Mouse (Mus musculus): ENCODE measurements around the gene Map2k5. TPM values are rescaled to one million over a fixed set of nuclear protein-coding genes. Genes with fewer than 3 reads are reported as not detected.

Map2k5 gene
- polyA plus RNA-seq, 1 experiment = 25.3 TPM

GRCm38 (mm10) chr9:63246568-63247169 lies 131.0 kb downstream of the Map2k5 start:
- TF ChIP-seq POLR2A (IDR thresholded peaks at IDR 0.05; ENCODE audit: borderline replicate concordance, low read depth, low read length) = no peak
- no peak for TF ChIP-seq CTCF (IDR thresholded peaks at IDR 0.05; ENCODE audit: low read depth, low read length)

GRCm38 (mm10) chr9:63241961-63242360 lies 135.7 kb downstream of the Map2k5 start:
- TF ChIP-seq CTCF (IDR thresholded peaks at IDR 0.05; ENCODE audit: low read depth, low read length) (no peak), POLR2A (IDR thresholded peaks at IDR 0.05; ENCODE audit: borderline replicate concordance, low read depth, low read length) (no peak)
- Histone ChIP-seq H3K4me3 (ENCODE audit: insufficient read depth, low read length) (no peak overlapping the region), H3K4me1 (ENCODE audit: control insufficient read depth, insufficient read depth, low read length) (peaks cover 5% of the 10 kb centered on the region; the same call in 1 of the 2 replicates), H3K27ac (ENCODE audit: insufficient read depth, low read depth, low read length) (no peak overlapping the region)

More at GRCm38 (mm10) chr9:63246568-63247169, 131.0 kb downstream of the Map2k5 start:
- H3K4me1 ChIP-seq (ENCODE audit: control insufficient read depth, insufficient read depth, low read length) = peaks cover 8% of the 10 kb centered on the region; the same call in 1 of the 2 replicates
- H3K27ac ChIP-seq (ENCODE audit: insufficient read depth, low read depth, low read length) = no peak overlapping the region
- H3K4me3 ChIP-seq (ENCODE audit: insufficient read depth, low read length) = no peak overlapping the region

- H3K4me3 ChIP-seq (ENCODE audit: insufficient read depth, low read length) = no peak overlapping the region
- H3K4me1 ChIP-seq (ENCODE audit: control insufficient read depth, insufficient read depth, low read length) = peaks cover 3% of the 10 kb centered on the region; the same call in 1 of the 2 replicates
- no peak overlapping the region for H3K27ac ChIP-seq (ENCODE audit: insufficient read depth, low read depth, low read length)
- TF ChIP-seq CTCF (IDR thresholded peaks at IDR 0.05; ENCODE audit: low read depth, low read length) (no peak), POLR2A (IDR thresholded peaks at IDR 0.05; ENCODE audit: borderline replicate concordance, low read depth, low read length) (no peak)
Measured at GRCm38 (mm10) chr9:63241241-63241640, 136.5 kb downstream of the Map2k5 start.

- no peak for TF ChIP-seq POLR2A (IDR thresholded peaks at IDR 0.05; ENCODE audit: borderline replicate concordance, low read depth, low read length)
- Histone ChIP-seq H3K4me1 (ENCODE audit: control insufficient read depth, insufficient read depth, low read length) (no peaks in the 10 kb centered on the region), H3K27ac (ENCODE audit: insufficient read depth, low read depth, low read length) (no peak overlapping the region)
Measured at GRCm38 (mm10) chr9:63234356-63234755, 143.3 kb downstream of the Map2k5 start.

GRCm38 (mm10) chr9:63230289-63230688 lies 147.4 kb downstream of the Map2k5 start:
- H3K27ac ChIP-seq (ENCODE audit: insufficient read depth, low read depth, low read length) = no peak overlapping the region
- H3K4me3 ChIP-seq (ENCODE audit: insufficient read depth, low read length) = no peak overlapping the region
- TF ChIP-seq CTCF (IDR thresholded peaks at IDR 0.05; ENCODE audit: low read depth, low read length) (no peak), POLR2A (IDR thresholded peaks at IDR 0.05; ENCODE audit: borderline replicate concordance, low read depth, low read length) (no peak)
- H3K4me1 ChIP-seq (ENCODE audit: control insufficient read depth, insufficient read depth, low read length) = no peaks in the 10 kb centered on the region

More at GRCm38 (mm10) chr9:63234356-63234755, 143.3 kb downstream of the Map2k5 start:
- no peak overlapping the region for H3K4me3 ChIP-seq (ENCODE audit: insufficient read depth, low read length)

GRCm38 (mm10) chr9:63229124-63229523 lies 148.6 kb downstream of the Map2k5 start:
- H3K4me3 ChIP-seq (ENCODE audit: insufficient read depth, low read length) = no peak overlapping the region
- H3K4me1 ChIP-seq (ENCODE audit: control insufficient read depth, insufficient read depth, low read length) = no peaks in the 10 kb centered on the region
- H3K27ac ChIP-seq (ENCODE audit: insufficient read depth, low read depth, low read length) = no peak overlapping the region
- no peak for TF ChIP-seq POLR2A (IDR thresholded peaks at IDR 0.05; ENCODE audit: borderline replicate concordance, low read depth, low read length)
- TF ChIP-seq CTCF (IDR thresholded peaks at IDR 0.05; ENCODE audit: low read depth, low read length) = no peak

GRCm38 (mm10) chr9:63222161-63222560 lies 155.5 kb downstream of the Map2k5 start:
- no peak for TF ChIP-seq CTCF (IDR thresholded peaks at IDR 0.05; ENCODE audit: low read depth, low read length)
- TF ChIP-seq POLR2A (IDR thresholded peaks at IDR 0.05; ENCODE audit: borderline replicate concordance, low read depth, low read length) = no peak
- Histone ChIP-seq H3K4me1 (ENCODE audit: control insufficient read depth, insufficient read depth, low read length) (no peaks in the 10 kb centered on the region), H3K27ac (ENCODE audit: insufficient read depth, low read depth, low read length) (no peak overlapping the region), H3K4me3 (ENCODE audit: insufficient read depth, low read length) (no peak overlapping the region)

- TF ChIP-seq CTCF (IDR thresholded peaks at IDR 0.05; ENCODE audit: low read depth, low read length) = no peak
- TF ChIP-seq POLR2A (IDR thresholded peaks at IDR 0.05; ENCODE audit: borderline replicate concordance, low read depth, low read length) = no peak
- Histone ChIP-seq H3K4me3 (ENCODE audit: insufficient read depth, low read length) (no peak overlapping the region), H3K4me1 (ENCODE audit: control insufficient read depth, insufficient read depth, low read length) (no peaks in the 10 kb centered on the region), H3K27ac (ENCODE audit: insufficient read depth, low read depth, low read length) (no peak overlapping the region)
Measured at GRCm38 (mm10) chr9:63219851-63220250, 157.9 kb downstream of the Map2k5 start.

- H3K4me3 ChIP-seq (ENCODE audit: insufficient read depth, low read length) = no peak overlapping the region
- H3K4me1 ChIP-seq (ENCODE audit: control insufficient read depth, insufficient read depth, low read length) = no peaks in the 10 kb centered on the region
- no peak overlapping the region for H3K27ac ChIP-seq (ENCODE audit: insufficient read depth, low read depth, low read length)
- no peak for TF ChIP-seq POLR2A (IDR thresholded peaks at IDR 0.05; ENCODE audit: borderline replicate concordance, low read depth, low read length)
Measured at GRCm38 (mm10) chr9:63215031-63215430, 162.7 kb downstream of the Map2k5 start.

GRCm38 (mm10) chr9:63206769-63207276 lies 170.9 kb downstream of the Map2k5 start:
- Histone ChIP-seq H3K27ac (ENCODE audit: insufficient read depth, low read depth, low read length) (no peak overlapping the region), H3K4me1 (ENCODE audit: control insufficient read depth, insufficient read depth, low read length) (no peaks in the 10 kb centered on the region), H3K4me3 (ENCODE audit: insufficient read depth, low read length) (no peak overlapping the region)
- TF ChIP-seq POLR2A (IDR thresholded peaks at IDR 0.05; ENCODE audit: borderline replicate concordance, low read depth, low read length) (no peak), CTCF (IDR thresholded peaks at IDR 0.05; ENCODE audit: low read depth, low read length) (no peak)

All from bone marrow macrophage, adult 2 months (primary cell).